Mouse (Mus musculus) adrenal gland, postnatal 10 days (tissue): ENCODE measurements around the gene Ifngr1. TPM values are rescaled to one million over a fixed set of nuclear protein-coding genes. Genes with fewer than 3 reads are reported as not detected.
A peak's percentile ranks its signal among the peaks of the same experiment; 100 is the strongest.

Experiments
- DNase-seq: peaks from one replicate; pipeline ENCODE4 v3.0.0; 2021; ENCODE audit warnings: mixed read lengths
- total RNA-seq, 2 experiments: library from RNA; stranded (reverse); gene quantifications; 2 replicates each; pipeline ENCODE4 v1.2.3; 2021

The Ifngr1 gene
- total RNA-seq, 2 experiments from 2014 or later, result 60.2 to 87.8 TPM

DNA sequence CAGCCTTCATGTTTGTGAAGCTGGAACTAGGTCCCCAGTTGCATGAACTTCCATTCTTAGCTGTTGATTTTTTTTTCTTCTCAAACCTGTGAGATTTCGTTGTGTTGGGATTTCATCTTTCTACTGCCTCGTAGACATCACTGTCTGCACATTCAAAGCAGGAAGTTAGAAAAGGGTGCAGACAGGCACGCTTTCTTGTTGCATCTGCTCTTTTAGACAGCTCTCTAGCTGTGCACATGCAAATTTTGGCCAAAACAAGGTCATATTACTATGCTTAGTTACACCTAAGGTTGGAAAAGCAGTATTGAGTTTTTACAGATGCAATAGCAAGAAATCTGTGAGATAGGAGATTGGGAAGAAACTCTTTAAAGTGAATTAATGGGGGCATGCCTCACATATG, 4.5 kb upstream of the Ifngr1 start:
- no peak for DNase-seq

DNA sequence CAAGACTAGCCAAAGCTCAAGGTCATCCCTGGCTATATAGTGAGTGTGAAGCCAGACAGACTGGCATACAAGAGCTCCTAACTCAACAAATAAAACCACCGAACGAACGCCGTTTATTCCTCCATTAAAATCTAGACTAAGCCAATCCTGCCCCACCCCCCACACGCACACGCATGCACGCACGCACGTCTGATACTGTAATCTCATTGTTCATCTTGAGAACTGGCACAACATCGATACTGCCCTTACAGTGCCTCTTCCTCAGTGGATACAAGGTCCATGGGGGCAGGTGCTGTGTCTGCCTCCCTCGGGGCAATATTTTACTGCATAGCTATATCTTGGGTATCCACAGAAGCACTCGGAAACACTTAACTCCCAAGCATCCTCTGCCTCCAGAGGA, 2.1 kb upstream of the Ifngr1 start:
- no peak for DNase-seq

DNA sequence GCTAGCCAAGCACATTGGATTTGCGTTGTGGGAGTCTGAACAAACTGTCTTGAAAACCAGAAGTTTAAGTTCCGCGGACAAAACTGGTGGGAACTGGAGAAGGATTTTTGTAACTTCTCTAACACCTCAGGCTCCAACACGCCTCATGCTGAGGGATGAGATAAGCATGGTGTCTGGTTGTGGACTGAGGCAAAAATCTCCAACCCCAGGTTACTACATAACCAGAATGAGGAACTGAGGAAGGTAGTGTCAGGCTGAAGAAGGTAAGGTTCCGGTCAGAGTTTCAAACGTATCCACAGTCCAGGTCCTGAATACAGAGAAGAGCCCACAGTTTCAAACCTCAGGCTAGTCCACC, 486 bp upstream of the Ifngr1 start:
- DNase-seq, result no peak

DNA sequence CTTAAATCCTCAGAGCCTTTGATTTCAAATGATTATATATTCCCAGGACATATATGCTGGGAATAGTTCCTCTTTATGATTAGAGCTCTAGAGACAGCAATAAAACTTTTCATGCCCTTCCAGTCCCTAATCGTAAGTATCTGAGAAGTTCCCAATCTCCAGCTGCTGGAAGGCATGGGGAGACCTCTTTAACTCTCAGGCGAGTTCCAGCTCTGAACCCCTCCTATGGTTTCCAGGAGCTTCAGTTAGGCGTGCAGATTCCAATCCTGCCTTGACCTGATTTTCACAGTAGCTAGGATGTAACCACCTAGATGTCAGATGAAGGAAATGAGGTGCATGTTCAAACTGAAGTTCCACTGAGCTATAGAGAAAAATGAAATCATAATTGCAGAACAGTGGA, 807 bp downstream of the Ifngr1 start:
- no peak for DNase-seq

DNA sequence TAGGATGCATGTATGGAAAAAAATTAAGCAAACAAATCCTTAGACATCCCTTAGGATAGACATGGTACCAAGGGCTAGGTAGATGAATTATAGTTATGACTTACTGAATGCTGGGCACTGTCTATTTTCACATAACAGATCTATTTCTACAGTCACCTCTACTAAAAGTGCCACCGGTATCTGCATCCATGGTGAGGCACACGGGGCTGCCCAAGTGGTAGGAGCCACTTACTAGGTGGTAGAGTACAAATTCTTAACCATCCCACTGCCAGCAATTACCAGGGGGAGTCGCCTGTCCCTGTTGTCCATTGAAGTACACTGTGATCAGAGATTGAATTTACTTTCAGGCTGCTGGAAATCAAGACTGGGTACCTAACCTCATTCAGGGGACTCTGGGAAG, 1.5 kb downstream of the Ifngr1 start:
- DNase-seq, result no peak

DNA sequence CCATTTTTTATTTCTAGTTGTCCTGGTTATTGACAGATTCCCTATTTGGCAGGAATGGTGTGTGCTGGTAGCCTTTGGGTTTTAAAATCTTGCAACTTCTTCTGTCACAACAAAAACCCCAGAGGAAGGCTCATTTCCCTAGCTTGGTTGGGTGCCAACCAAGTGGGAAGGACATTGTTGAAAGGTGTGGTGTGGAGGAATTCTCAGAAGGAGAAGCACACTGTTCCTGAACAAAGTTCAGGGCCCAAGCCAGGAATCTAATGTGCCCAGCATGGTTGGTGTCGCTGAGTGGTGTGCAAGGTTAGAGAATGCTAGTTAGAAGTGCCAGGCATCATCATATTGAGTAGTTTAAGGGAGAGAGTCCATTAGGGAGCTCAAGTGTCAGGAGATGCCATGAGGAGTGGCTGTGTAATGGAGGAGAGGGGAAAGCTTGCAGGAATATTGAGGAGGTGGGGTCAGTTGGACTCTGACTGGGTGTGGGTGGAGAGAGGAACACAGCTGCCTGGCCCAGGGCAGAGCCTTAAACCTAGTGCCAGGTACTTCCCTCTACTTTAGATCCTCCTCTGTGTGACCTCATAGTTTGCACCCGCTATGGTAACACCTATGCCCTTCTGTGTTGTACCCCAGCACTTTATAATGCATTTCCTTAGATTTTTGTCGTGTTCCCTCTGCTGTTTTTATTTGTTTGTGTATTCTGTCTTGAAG, 2.6 kb downstream of the Ifngr1 start:
- DNase-seq, result peak; percentile 50

DNA sequence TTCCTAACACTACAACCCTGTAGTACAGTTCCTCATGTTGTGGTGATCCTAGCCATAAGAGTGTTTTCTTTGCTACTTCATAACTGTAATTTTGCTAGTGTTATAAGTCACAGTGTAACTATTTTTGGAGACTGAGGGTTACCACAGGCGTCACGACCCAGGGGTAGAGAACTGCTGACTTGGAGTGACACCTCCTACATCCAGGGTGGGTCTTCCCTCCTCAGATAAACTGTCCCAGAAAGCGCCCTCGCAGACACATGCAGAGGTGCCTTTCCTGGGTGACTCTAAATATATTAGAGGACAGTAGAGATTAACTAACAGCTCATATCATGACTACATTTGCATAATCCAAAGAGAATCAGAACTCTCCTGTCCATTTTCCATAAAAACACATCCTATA, 5.1 kb downstream of the Ifngr1 start:
- DNase-seq, result no peak

DNA sequence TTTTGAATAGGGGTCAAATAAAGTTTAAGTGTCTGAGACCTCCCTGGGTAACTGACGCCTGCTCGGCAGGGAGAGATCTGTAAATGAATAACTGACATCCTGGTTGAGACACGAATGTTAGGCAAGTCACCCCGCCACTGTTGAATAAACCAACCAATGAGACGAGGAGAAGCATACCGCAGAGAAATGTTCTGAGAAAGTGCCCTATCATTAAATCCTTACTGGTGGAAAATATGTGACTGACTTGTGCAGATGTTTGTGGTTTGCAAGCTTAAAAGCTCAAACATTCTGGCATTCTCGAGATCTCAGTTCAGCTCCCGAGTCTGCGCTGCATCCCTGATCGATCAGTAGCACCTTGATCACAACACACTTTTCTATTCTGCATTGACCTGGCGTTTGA, 6.3 kb downstream of the Ifngr1 start:
- no peak for DNase-seq

DNA sequence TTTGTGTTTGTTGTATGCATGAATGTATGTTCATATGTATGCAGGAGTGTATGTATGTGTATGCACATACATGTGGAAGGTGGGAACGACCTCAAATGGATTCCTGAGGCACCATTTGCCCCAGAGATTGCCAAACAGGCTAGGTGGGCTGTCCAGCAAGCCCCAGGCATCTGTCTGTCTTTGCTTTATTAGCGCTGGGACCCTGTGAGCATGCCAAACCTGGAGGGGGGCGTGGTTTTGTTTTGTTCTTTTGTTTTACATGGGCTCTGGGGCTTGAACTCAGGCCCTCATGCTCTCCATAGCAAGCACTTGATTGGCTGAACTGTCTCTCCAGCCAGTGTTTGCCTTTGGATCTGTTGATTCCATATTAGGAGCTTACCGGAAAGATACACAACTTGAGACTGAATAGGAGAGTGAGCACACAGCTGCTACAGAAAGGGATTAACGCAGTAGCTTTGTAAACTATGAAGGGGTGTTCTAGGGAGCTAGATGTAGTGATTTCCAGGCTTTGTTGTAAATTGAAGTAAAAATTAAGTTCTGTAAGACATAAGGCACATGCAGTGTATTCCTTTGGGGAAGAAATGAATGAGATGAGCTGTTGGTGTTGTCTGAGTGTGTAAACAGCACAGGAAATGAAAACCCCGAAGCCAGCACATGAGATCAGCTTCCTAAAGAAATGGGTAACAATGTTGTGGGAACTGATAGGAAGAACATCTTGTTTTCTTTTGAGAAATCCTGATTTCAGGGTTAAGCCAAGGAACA, 7.8 kb downstream of the Ifngr1 start:
- DNase-seq, result no peak

DNA sequence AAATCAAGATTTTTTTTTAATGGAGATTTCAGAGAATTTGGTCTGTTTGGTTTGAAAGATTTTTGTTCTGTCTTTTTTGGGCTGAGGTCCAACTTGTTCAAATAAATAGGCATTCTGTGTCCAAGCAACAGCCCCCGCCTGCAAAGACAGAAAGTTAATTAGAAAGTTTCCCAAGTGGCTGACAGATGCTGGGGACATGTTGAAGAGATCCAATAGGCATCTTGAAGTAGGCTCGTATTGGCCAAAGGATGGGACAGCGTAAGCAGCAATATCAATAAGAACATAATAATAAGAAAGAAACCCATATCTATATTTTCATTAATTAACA, 8.3 kb downstream of the Ifngr1 start:
- DNase-seq, result no peak

DNA sequence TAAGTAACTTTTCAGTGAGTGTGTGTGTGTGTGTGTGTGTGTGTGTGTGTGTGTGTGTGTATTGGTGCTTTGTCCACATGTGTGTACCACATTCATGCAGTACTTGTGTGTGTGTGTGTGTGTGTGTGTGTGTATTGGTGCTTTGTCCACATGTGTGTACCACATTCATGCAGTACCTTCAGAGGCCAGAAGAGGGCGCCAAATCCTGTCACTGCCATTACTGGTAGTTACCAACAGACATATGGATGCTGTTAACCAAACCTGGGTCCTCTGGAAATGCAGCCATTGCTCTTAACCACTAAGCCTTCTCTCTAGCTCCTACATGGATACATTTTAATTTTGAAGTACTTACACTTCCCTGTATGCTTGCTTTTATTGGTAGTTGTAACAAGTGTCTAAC, 9.8 kb downstream of the Ifngr1 start:
- DNase-seq, result peak; percentile 46

DNA sequence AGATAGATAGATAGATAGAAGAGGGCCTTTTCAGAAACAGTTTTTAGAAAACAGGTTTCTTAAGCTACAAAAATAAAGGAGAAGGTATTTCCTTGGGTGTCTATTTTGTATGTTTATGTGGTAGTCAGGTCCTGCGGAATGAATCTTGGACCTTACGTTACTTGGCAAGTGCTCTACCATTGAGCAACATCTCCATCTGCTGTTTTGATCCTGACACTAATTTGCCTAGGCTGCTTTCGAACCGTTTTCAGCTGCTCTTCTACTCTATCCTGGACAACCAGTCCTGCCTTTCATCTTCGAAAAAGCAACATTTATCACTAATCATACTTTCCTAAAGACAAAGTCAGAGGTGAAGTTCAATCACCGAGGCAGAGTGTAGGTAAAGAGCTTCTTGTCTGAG, 11.5 kb downstream of the Ifngr1 start:
- DNase-seq, result no peak

DNA sequence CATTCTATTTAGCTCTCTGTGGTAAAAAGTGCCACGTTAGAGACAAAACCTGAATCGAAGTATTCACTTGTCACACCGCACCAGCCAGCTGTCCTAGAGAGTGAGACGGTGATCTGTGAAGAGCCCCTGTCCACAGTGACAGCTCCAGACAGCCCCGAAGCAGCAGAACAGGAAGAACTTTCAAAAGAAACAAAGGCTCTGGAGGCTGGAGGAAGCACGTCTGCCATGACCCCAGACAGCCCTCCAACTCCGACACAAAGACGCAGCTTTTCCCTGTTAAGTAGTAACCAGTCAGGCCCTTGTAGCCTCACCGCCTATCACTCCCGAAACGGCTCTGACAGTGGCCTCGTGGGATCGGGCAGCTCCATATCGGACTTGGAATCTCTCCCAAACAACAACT, 17.4 kb downstream of the Ifngr1 start:
- DNase-seq, result no peak

DNA sequence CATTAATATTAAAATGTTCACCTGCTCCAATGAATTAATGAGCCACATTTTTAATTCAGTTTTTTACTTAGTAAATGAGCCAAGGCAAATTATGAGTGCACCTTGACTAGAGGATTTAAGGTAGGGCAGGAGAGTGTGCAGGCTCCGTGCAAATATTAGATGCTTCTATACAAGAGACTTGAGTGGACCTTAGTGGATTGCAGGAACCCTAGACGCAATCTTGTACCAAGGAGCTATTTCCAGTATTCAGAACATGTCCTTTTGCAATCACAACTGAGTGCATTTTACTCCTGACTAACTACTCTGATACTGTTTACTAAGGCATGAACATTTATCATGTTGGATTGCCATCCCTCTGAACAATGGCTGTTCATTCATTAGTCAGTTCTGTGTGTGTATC, 19.9 kb downstream of the Ifngr1 start:
- no peak for DNase-seq

DNA sequence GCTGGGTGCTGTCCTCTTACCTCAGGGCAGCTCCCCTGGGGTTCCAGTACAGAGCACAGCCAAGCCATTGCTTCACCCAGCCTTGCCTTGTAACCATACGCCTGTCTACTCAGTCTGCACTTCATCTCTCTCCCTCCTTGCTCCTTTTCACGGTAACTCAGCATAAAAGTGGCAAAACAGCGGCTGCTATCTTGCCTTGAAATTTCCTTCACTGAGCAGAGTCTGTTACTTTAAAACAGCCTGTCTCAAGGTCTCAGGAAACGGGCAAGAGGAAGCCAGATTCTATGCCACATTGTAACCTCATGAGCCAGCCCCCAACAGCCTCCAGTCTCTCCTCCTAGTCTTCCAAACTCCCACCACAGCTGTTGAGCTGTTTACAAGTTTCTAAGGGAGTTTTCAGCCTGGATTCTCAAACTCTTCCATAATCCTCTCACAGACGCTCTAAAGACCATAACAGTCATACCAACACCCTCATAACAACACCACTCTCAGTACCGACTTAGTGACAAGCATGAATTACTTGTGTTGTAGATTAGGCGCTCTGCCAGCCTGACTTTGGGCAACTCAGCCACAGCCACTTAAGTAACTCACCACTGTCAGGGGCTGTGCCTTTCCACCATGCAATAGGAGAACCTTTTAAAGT, 21.5 kb downstream of the Ifngr1 start:
- peak; percentile 69 for DNase-seq

DNA sequence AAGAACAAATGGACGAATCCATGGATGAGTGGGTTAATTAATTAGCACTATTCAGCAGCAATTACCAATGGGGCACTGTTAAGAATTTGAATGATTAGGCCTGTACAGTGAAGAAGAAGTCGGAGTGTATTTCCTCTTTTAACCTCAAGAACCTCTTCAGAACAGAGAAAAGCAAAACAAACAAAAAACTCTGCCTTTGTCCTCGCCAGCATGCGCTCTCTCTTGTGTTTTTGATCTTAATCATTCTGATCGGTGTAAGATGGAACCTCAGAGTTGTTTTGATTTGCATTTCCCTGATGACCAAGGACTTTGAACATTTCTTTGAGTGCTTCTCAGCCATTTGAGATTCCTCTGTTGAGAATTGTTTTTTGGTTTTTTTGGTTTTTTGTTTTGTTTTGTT, 28.0 kb downstream of the Ifngr1 start:
- DNase-seq, result no peak

DNA sequence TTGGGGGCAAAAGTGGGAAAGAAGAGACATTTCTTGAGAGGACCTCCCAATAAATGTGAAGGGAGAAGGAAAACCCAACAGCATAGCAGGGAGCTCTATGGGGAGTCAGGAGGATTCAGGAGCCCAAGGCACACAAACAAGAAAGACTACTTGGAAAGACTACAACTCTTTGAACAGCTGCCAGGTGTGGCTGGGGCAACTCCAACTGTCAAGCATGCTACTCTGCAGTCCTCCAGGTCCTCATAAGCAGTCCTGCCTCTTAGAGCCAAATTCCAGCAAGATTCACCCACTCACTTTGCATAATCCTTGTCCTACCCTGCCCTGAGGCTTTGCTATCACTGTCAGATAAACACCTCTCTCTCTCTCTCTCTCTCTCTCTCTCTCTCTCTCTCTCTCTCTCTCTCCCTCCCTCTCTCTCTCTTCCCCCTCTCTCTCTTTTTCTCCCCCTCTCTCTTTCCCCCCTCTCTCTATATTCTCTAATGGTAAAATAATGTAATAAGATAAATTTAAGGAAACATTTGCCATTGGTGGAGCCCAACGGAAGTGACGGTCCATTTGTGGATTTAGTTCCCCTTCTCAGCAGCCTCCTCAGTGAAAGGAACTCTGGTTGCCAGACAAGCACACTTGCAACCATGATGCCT, 29.8 kb downstream of the Ifngr1 start, which contains the start of gene Il22ra2:
Il22ra2 (plus strand) TSS at position 591 of the 641 bp plus-strand sequence.
- peak; percentile 63 for DNase-seq

DNA sequence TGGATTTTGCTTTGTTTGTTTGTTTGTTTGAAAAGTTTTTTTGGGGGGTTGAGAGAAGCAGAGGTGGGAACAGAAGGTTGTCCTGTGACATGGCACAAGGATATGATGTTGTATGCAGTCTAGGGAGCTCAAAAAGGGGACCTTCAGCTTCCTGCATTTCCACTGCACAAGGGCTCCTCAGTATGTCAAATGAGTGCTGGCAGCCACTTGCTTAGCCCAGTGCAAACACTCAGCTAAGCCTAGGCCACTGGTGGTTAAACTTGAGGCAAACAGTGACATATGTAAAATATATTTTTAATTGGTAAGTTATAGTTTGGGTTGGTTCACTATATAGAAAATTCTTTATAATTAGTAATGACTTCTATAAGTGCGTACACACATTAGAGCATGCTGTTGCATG, 32.9 kb downstream of the Ifngr1 start:
- DNase-seq, result no peak

DNA sequence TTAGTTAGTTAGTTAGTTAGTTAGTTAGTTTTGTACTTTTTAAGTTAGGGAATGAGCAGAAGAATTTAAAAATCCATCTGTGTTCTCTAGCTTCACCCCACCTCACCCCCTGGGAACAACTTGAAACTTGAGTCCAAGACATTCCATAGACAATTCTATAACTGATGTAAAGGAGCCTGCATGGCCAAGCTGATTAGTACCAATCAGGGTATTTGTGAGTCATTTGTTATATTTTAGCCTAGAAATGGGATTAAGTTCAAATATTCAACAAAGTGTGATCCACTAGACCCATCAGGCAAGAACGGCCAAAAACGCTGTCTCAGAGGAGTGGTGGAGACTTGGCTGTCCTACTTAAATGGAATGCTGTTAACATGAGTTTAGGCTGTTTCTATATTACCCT, 35.6 kb downstream of the Ifngr1 start:
- no peak for DNase-seq

DNA sequence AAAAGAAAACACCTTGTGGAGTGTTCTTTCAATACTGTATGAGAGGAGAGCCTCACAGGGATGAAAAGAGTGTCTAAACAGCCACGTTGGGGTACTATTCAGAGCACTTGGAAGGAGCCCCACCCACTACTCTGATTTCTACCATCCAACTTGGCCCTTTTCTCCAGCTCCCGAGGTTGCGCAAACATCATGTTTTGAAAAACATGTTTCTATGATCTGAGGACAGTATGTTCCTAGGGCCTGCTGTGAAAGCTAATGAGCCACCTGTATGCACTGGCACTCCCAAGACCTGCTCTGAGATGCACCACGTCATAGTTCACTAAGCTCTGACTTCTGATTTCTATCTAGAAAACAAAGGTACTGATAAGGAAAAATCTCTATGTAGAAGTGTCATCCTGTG, 36.0 kb downstream of the Ifngr1 start:
- no peak for DNase-seq

DNA sequence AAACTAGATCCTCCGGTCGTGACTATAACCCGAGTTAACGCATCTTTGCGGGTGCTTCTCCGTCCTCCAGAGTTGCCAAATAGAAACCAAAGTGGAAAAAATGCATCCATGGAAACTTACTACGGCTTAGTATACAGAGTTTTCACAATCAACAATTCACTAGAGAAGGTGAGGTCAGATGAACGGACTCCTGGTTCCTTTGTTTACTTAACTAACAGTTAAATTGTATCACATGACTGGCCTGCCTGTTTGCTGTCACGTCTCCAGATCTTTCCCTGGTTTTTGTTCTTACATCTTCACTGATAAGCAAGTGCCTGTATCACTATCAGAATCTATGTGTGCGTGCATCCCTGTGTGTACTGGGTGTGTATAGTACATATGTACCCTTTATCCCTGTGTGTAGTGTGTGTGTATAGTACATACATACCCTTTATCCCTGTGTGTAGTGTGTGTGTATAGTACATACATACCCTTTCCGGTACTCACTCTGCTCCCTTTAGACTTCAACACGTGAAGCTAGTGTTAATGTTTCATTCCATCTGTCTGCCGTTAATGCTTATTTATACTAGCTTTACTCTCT, 40.0 kb downstream of the Ifngr1 start:
- no peak for DNase-seq

DNA sequence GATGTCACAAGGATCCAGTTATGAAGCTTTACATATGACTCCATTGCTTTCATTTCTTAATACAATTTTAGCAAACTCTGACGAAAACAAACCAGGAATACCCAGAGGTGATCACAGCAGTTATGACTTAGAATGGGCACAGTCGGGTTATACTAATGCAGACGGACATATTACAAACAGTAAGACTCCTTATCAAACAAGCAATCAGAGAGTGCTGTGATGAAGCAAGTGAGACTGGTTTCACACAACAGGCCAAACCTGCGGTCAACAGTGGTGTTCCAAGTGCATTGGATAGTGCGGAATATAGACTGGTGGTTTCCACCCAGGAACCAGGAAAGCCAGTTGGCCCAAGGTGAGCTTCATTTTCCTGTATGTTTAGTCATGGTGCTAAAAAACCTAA, 47.1 kb downstream of the Ifngr1 start:
- DNase-seq, result no peak

DNA sequence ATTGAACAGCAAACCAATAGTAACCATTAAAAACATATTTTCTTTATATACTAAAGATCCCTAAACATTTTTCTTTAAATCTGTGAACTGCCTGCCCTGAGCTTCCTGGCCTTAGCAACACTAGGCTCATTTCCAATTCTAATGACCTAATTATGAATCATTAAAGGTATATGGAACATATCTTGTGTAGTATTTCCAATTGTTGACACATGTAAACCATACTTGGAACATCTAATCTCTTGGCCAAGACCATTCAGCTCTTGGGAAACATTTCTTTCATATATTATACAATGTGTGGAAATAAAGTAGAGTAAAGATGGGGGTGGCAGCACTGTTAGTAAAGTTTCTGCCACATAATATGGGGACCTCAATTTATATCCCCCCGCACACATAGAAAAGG, 47.9 kb downstream of the Ifngr1 start:
- no peak for DNase-seq
